Mouse (Mus musculus): ENCODE data around the gene Mogs. TPM values are rescaled to one million over a fixed set of nuclear protein-coding genes. Genes with fewer than 3 reads are reported as not detected.

The Mogs gene
- total RNA-seq, 2 experiments from 2014 or later: 4.4 to 4.5 TPM

Small RNAs within 50 kb of the gene (microRNA-seq; reads per million reads assigned to microRNA genes)
- 0 reads per million in 2 experiments for gene Mir3470a

Other genes starting within 250 kb of the Mogs start
- gene Sema4f, start 175.7 kb upstream of the Mogs start, total RNA-seq (2021): under 1 TPM; 0.10 to 0.15 TPM
- gene M1ap, start 168.6 kb upstream of the Mogs start, total RNA-seq (2021): not detected
- gene Dok1, start 82.0 kb upstream of the Mogs start, total RNA-seq (2021): 1 to 10 TPM; 2.4 to 2.5 TPM
- gene Loxl3, start 81.3 kb upstream of the Mogs start, total RNA-seq (2021): 1 to 10 TPM; 2.9 to 3.1 TPM
- gene Aup1, start 61.0 kb upstream of the Mogs start, total RNA-seq (2021): 10 to 100 TPM; 82.8 to 88.8 TPM
- gene Htra2, start 60.2 kb upstream of the Mogs start, total RNA-seq (2021): 10 to 100 TPM; 16.7 to 18.3 TPM
- gene Dqx1, start 57.7 kb upstream of the Mogs start, total RNA-seq (2021): under 1 TPM; 0.26 to 0.32 TPM
- not detected for gene Tlx2, start 45.2 kb upstream of the Mogs start, total RNA-seq (2021)
- 1 to 10 TPM; 4.5 to 7.4 TPM for gene Pcgf1, start 37.6 kb upstream of the Mogs start, total RNA-seq (2021)
- gene Lbx2, start 29.1 kb upstream of the Mogs start, total RNA-seq (2021): under 1 TPM in 1 of 2 experiments, not detected in 1; 0.56 TPM
- gene Ccdc142, start 13.9 kb upstream of the Mogs start, total RNA-seq (2021): 1 to 10 TPM; 1.2 to 3.1 TPM
- gene Gm42688, start 13.9 kb upstream of the Mogs start, total RNA-seq (2021): 1 to 10 TPM in 1 of 2 experiments, under 1 TPM in 1; 0.69 to 1.0 TPM
- gene Mrpl53, start 6.5 kb upstream of the Mogs start, total RNA-seq (2021): 100 to 1,000 TPM in 1 of 2 experiments, 10 to 100 TPM in 1; 91.0 to 103 TPM
- gene Wbp1, start 6.1 kb downstream of the Mogs start, total RNA-seq (2021): 10 to 100 TPM; 35.4 to 35.8 TPM
- gene Ino80b, start 9.9 kb downstream of the Mogs start, total RNA-seq (2021): 10 to 100 TPM; 14.3 to 14.5 TPM
- 10 to 100 TPM; 11.3 to 13.8 TPM for gene Rtkn, start 20.0 kb downstream of the Mogs start, total RNA-seq (2021)
- 1 to 10 TPM in 1 of 2 experiments, under 1 TPM in 1; 0.92 to 1.3 TPM for gene Wdr54, start 40.9 kb downstream of the Mogs start, total RNA-seq (2021)
- gene 1700003E16Rik, start 40.9 kb downstream of the Mogs start, total RNA-seq (2021): under 1 TPM in 1 of 2 experiments, not detected in 1; 0.13 TPM
- gene Dctn1, start 50.4 kb downstream of the Mogs start, total RNA-seq (2021): 100 to 1,000 TPM; 128 to 135 TPM
- gene Slc4a5, start 104.3 kb downstream of the Mogs start, total RNA-seq (2021): not detected
- gene Mthfd2, start 210.4 kb downstream of the Mogs start, total RNA-seq (2021): 1 to 10 TPM; 4.3 to 8.2 TPM
- 1 to 10 TPM; 9.5 to 9.8 TPM for gene Mob1a, start 210.5 kb downstream of the Mogs start, total RNA-seq (2021)
- gene Bola3, start 233.7 kb downstream of the Mogs start, total RNA-seq (2021): 100 to 1,000 TPM; 223 to 243 TPM